9 mouse cellular contexts compared by ENCODE assay signal in the genomic region with DNA sequence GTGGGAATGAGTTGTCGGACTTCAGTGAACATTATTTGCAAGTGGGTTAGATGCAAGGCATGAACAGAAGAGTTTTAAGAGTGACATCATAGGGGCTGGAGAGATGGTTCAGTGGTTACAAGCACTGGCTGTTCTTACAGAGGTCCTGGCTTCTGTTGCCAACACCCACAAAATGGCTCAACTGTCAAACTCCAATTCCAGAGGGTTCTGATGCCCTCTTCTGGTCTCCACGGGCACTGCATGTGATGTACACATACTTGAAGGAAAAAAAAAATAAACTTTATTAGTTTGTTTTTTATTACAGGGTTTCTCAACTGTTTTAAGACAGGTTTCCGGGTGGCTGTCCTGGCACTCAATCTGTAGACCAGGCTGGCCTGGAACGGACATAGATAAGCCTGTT. TPM values are rescaled to one million over a fixed set of nuclear protein-coding genes. Genes with fewer than 3 reads are reported as not detected.
A peak's percentile ranks its signal among the peaks of the same experiment; 100 is the strongest.
DNase-seq lines count a peak whose midpoint lies in the region; ATAC-seq and TF ChIP-seq lines count a peak whose summit lies in the region.
"Had no signal": no experiment of that assay in that cellular context is flagged by ENCODE, and none has a peak within 500 bp of the region (broad histone marks: within the 10 kb centered on the region; RNA-seq: fewer than 3 reads in every experiment).

No protein-coding gene starts in this region.

- peak; percentile 46; the same call in 1 of the 2 replicates for TF ChIP-seq CTCF in cortical plate, adult 2 months (IDR thresholded peaks at IDR 0.05; ENCODE audit: extremely low read depth, insufficient read depth, low read length)

- ATAC-seq in hindbrain, embryonic 14.5 days (ENCODE audit: low FRiP score) = no peak
- ATAC-seq in hindbrain, embryonic 13.5 days (ENCODE audit: low FRiP score) = no peak
- no peak for ATAC-seq in megakaryocyte-erythroid progenitor cell, adult 5-6 weeks (replicated peaks; ENCODE audit: low FRiP score, low TSS enrichment, poor library complexity, severe bottlenecking)

- H3K9ac ChIP-seq in hindbrain, embryonic 14.5 days = no peak overlapping the region
- no peak overlapping the region for H3K9ac ChIP-seq in hindbrain, embryonic 13.5 days
- H3K9ac ChIP-seq: embryonic facial prominence, embryonic 15.5 days had no signal

- WGBS in hindbrain, embryonic 14.5 days = 69% methylated on average over 4 of the region's 4 CpGs
- WGBS in hindbrain, embryonic 13.5 days = 71% methylated on average over 4 of the region's 4 CpGs

- H3K4me3 ChIP-seq in hindbrain, embryonic 14.5 days (replicated peaks; ENCODE audit: low read length) = no peak overlapping the region
- no peak overlapping the region for H3K4me3 ChIP-seq in hindbrain, embryonic 13.5 days
- H3K4me3 ChIP-seq in cortical plate, adult 2 months (ENCODE audit: insufficient read depth, low read length) = no peak overlapping the region
- H3K4me3 ChIP-seq: embryonic facial prominence, embryonic 15.5 days had no signal

- 0 out of 2 replicates have a peak, but pooled peaks cover 1% of the 10 kb centered on the region for H3K36me3 ChIP-seq in hindbrain, embryonic 14.5 days (replicated peaks; ENCODE audit: control insufficient read depth, insufficient read depth)
- peaks cover 7% of the 10 kb centered on the region for H3K36me3 ChIP-seq in hindbrain, embryonic 13.5 days
- H3K36me3 ChIP-seq: embryonic facial prominence, embryonic 15.5 days had no signal

- peaks cover 7% of the 10 kb centered on the region for H3K4me1 ChIP-seq in hindbrain, embryonic 14.5 days (replicated peaks; ENCODE audit: control insufficient read depth, insufficient read depth, low read length)
- peaks cover 17% of the 10 kb centered on the region for H3K4me1 ChIP-seq in hindbrain, embryonic 13.5 days (replicated peaks)
- peaks cover 4% of the 10 kb centered on the region for H3K4me1 ChIP-seq in cortical plate, adult 2 months (ENCODE audit: control insufficient read depth, insufficient read depth, low read length)

- H3K4me2 ChIP-seq in hindbrain, embryonic 14.5 days (replicated peaks) = no peak overlapping the region
- H3K4me2 ChIP-seq in hindbrain, embryonic 13.5 days = no peak overlapping the region
- H3K4me2 ChIP-seq: embryonic facial prominence, embryonic 15.5 days had no signal

- no peaks in the 10 kb centered on the region for H3K9me3 ChIP-seq in hindbrain, embryonic 14.5 days (ENCODE audit: control insufficient read depth, low read length)
- no peaks in the 10 kb centered on the region for H3K9me3 ChIP-seq in hindbrain, embryonic 13.5 days
- H3K9me3 ChIP-seq: embryonic facial prominence, embryonic 15.5 days had no signal

- H3K27me3 ChIP-seq in hindbrain, embryonic 14.5 days (ENCODE audit: control insufficient read depth, insufficient read depth, low read length) = no peaks in the 10 kb centered on the region
- 0 out of 2 replicates have a peak, but pooled peaks cover 2% of the 10 kb centered on the region for H3K27me3 ChIP-seq in hindbrain, embryonic 13.5 days
- H3K27me3 ChIP-seq: embryonic facial prominence, embryonic 15.5 days had no signal

- H3K27ac ChIP-seq in hindbrain, embryonic 14.5 days = no peak overlapping the region
- no peak overlapping the region for H3K27ac ChIP-seq in hindbrain, embryonic 13.5 days
- H3K27ac ChIP-seq in cortical plate, adult 2 months (ENCODE audit: insufficient read depth, low read length) = no peak overlapping the region
- H3K27ac ChIP-seq: embryonic facial prominence, embryonic 15.5 days had no signal

- DNase-seq in hindbrain, embryonic 14.5 days (ENCODE audit: low spot score) = peak; percentile 55
- DNase-seq in A20 (ENCODE audit: low read depth, low spot score) (peak; percentile 66), NIH3T3 (ENCODE audit: low read depth) (peak; percentile 81)
- DNase-seq in kidney, postnatal 4 days = peak; percentile 74 to 78
- DNase-seq in right cerebral cortex, postnatal 14 days = peak; percentile 69

- TF ChIP-seq POLR2A in cortical plate, adult 2 months (IDR thresholded peaks at IDR 0.05; ENCODE audit: extremely low read depth, insufficient read depth, low read length) = no peak

RNA-seq across cellular contexts. Expression of a gene that starts 2.4 kb away (rescaled TPM):
- polyA plus RNA-seq in hindbrain, embryonic 14.5 days (2014; fragmentation: Nextera tagmentation; extraction: Ambion mirVana) = 92.4 and 93.1 TPM in 2 replicates
- 89.3 and 94.5 TPM in 2 replicates for polyA plus RNA-seq in hindbrain, embryonic 13.5 days (2015; fragmentation: Nextera tagmentation; extraction: Ambion mirVana)
- polyA plus RNA-seq in cortical plate, adult 2 months (2012; rRNA removed) = 279 and 280 TPM in 2 replicates
- total RNA-seq in megakaryocyte-erythroid progenitor cell, adult 5-6 weeks (2014; fragmentation: Nextera tagmentation) = 71.0 and 117 TPM in 2 replicates
- 46.8 and 57.5 TPM in 2 replicates for total RNA-seq in megakaryocyte-erythroid progenitor cell, adult 5-6 weeks (2017)

RNA-seq across cellular contexts. Expression of a gene that starts 28.7 kb away (rescaled TPM):
- polyA plus RNA-seq in hindbrain, embryonic 14.5 days (2014; fragmentation: Nextera tagmentation; extraction: Ambion mirVana) = 47.8 and 53.8 TPM in 2 replicates
- 29.3 and 31.6 TPM in 2 replicates for polyA plus RNA-seq in hindbrain, embryonic 13.5 days (2015; fragmentation: Nextera tagmentation; extraction: Ambion mirVana)
- polyA plus RNA-seq in cortical plate, adult 2 months (2012; rRNA removed) = 157 and 164 TPM in 2 replicates
- not detected in 2 replicates for total RNA-seq in megakaryocyte-erythroid progenitor cell, adult 5-6 weeks (2014; fragmentation: Nextera tagmentation)
- total RNA-seq in megakaryocyte-erythroid progenitor cell, adult 5-6 weeks (2017) = not detected in 2 replicates

RNA-seq across cellular contexts. Expression of a gene that starts 36.6 kb away (rescaled TPM):
- polyA plus RNA-seq in hindbrain, embryonic 14.5 days (2014; fragmentation: Nextera tagmentation; extraction: Ambion mirVana) = 577 and 614 TPM in 2 replicates
- 481 and 505 TPM in 2 replicates for polyA plus RNA-seq in hindbrain, embryonic 13.5 days (2015; fragmentation: Nextera tagmentation; extraction: Ambion mirVana)
- polyA plus RNA-seq in cortical plate, adult 2 months (2012; rRNA removed) = 732 and 737 TPM in 2 replicates
- total RNA-seq in megakaryocyte-erythroid progenitor cell, adult 5-6 weeks (2014; fragmentation: Nextera tagmentation) = 103 and 117 TPM in 2 replicates
- total RNA-seq in megakaryocyte-erythroid progenitor cell, adult 5-6 weeks (2017) = 59.2 and 99.1 TPM in 2 replicates

RNA-seq across cellular contexts. Expression of a gene that starts 41.2 kb away (rescaled TPM):
- 12.0 and 14.6 TPM in 2 replicates for polyA plus RNA-seq in hindbrain, embryonic 14.5 days (2014; fragmentation: Nextera tagmentation; extraction: Ambion mirVana)
- polyA plus RNA-seq in hindbrain, embryonic 13.5 days (2015; fragmentation: Nextera tagmentation; extraction: Ambion mirVana) = 17.7 and 20.4 TPM in 2 replicates
- 46.9 and 51.6 TPM in 2 replicates for polyA plus RNA-seq in cortical plate, adult 2 months (2012; rRNA removed)
- total RNA-seq in megakaryocyte-erythroid progenitor cell, adult 5-6 weeks (2014; fragmentation: Nextera tagmentation) = 67.0 and 86.8 TPM in 2 replicates
- 18.5 and 18.6 TPM in 2 replicates for total RNA-seq in megakaryocyte-erythroid progenitor cell, adult 5-6 weeks (2017)

RNA-seq across cellular contexts. Expression of a gene that starts 47.9 kb away (rescaled TPM):
- polyA plus RNA-seq in hindbrain, embryonic 14.5 days (2014; fragmentation: Nextera tagmentation; extraction: Ambion mirVana) = 674 and 707 TPM in 2 replicates
- polyA plus RNA-seq in hindbrain, embryonic 13.5 days (2015; fragmentation: Nextera tagmentation; extraction: Ambion mirVana) = 744 and 801 TPM in 2 replicates
- polyA plus RNA-seq in cortical plate, adult 2 months (2012; rRNA removed) = 1,375 and 1,380 TPM in 2 replicates
- total RNA-seq in megakaryocyte-erythroid progenitor cell, adult 5-6 weeks (2014; fragmentation: Nextera tagmentation) = 5.3 and 30.7 TPM in 2 replicates
- 21.6 and 22.1 TPM in 2 replicates for total RNA-seq in megakaryocyte-erythroid progenitor cell, adult 5-6 weeks (2017)
